Mouse (Mus musculus) kidney, embryonic 15.5 days (tissue): Measurements from ENCODE around the gene Pfn1. TPM values are rescaled to one million over a fixed set of nuclear protein-coding genes. Genes with fewer than 3 reads are reported as not detected.

Source experiments
- ATAC-seq: fragments of 200-750 bp; cut with Nextera tagmentation; replicated peaks from 2 replicates; pipeline ENCODE4 v1.8.0; 2017; ENCODE audit warnings: moderate TSS enrichment; ENCODE audit not compliant: low FRiP score
- H3K27ac ChIP-seq: fragments of 300-500 bp; sonication (generic); 2 replicates; pipeline ENCODE4 v1.5.1; 2015; ENCODE audit warnings: mild to moderate bottlenecking, inconsistent platforms
- H3K27me3 ChIP-seq: fragments of 300-500 bp; sonication (generic); 2 replicates; pipeline ENCODE4 v1.6.1; 2015; ENCODE audit warnings: inconsistent platforms
- H3K36me3 ChIP-seq: fragments of 300-500 bp; sonication (generic); 2 replicates; pipeline ENCODE4 v1.6.1; 2015; ENCODE audit warnings: inconsistent platforms
- H3K4me1 ChIP-seq: fragments of 300-500 bp; sonication (generic); 2 replicates; pipeline ENCODE4 v1.6.1; 2015; ENCODE audit warnings: inconsistent platforms
- H3K4me2 ChIP-seq: fragments of 300-500 bp; sonication (generic); 2 replicates; pipeline ENCODE4 v1.6.1; 2015; ENCODE audit warnings: moderate library complexity, mild to moderate bottlenecking, inconsistent platforms
- H3K4me3 ChIP-seq: fragments of 300-500 bp; sonication (generic); replicated peaks from 2 replicates; pipeline ENCODE4 v1.5.1; 2015; ENCODE audit warnings: mild to moderate bottlenecking, inconsistent platforms
- H3K9ac ChIP-seq: fragments of 300-500 bp; sonication (generic); 2 replicates; pipeline ENCODE4 v1.6.1; 2015; ENCODE audit warnings: mild to moderate bottlenecking, inconsistent platforms
- H3K9me3 ChIP-seq: fragments of 300-500 bp; sonication (generic); replicated peaks from 2 replicates; pipeline ENCODE4 v1.6.1; 2016; ENCODE audit warnings: inconsistent platforms
- WGBS: fragments of 180-500 bp; shearing (Covaris S2); methylation state at CpG from one replicate; pipeline ENCODE4 v1.1.7; 2015; ENCODE audit warnings: mixed read lengths; 5-methylcytosine and 5-hydroxymethylcytosine counted together
- polyA plus RNA-seq: library from polyadenylated mRNA; unstranded; fragments of >200 nt; fragmentation: Nextera tagmentation; extraction: Ambion mirVana; gene quantifications from 2 replicates; pipeline ENCODE4 v1.2.1, GENCODE M21; 2015

Pfn1 gene
- polyA plus RNA-seq, 1 experiment from 2014 or later = 2,031 TPM

GRCm38 (mm10) chr11:70671333-70672047 lies 17.0 kb upstream of the Pfn1 start:
- H3K4me1 ChIP-seq = peaks cover 35% of the 10 kb centered on the region
- 0 out of 2 replicates have a peak overlapping the region, but pooled peaks have one; percentile 14 for H3K9ac ChIP-seq
- 0 out of 2 replicates have a peak overlapping the region, but pooled peaks have one; percentile 2 for H3K4me3 ChIP-seq
- H3K9me3 ChIP-seq = no peaks in the 10 kb centered on the region
- peak overlapping the region; percentile 100; the same call in 1 of the 2 replicates for H3K27ac ChIP-seq
- ATAC-seq = no peak
- H3K36me3 ChIP-seq = peaks cover 53% of the 10 kb centered on the region
- peak overlapping the region; percentile 91 for H3K4me2 ChIP-seq
- 88% methylated on average over 16 of the region's 16 CpGs for WGBS
- no peaks in the 10 kb centered on the region for H3K27me3 ChIP-seq

- H3K4me3 ChIP-seq = peak overlapping the region; percentile 82
- H3K4me1 ChIP-seq = peaks cover 35% of the 10 kb centered on the region
- no peaks in the 10 kb centered on the region for H3K27me3 ChIP-seq
- WGBS = 45% methylated on average over 14 of the region's 14 CpGs
- H3K27ac ChIP-seq = peak overlapping the region; percentile 100
- no peak for ATAC-seq
- peaks cover 54% of the 10 kb centered on the region for H3K36me3 ChIP-seq
- peak overlapping the region; percentile 75 for H3K9ac ChIP-seq
- H3K4me2 ChIP-seq = peak overlapping the region; percentile 91
- H3K9me3 ChIP-seq = no peaks in the 10 kb centered on the region
These were observed 16.0 kb upstream of the Pfn1 start for GRCm38 (mm10) chr11:70670483-70670882.

- peak overlapping the region; percentile 82 for H3K4me3 ChIP-seq
- peaks cover 54% of the 10 kb centered on the region for H3K36me3 ChIP-seq
- H3K4me2 ChIP-seq = peak overlapping the region; percentile 91
- H3K9me3 ChIP-seq = no peaks in the 10 kb centered on the region
- peaks cover 35% of the 10 kb centered on the region for H3K4me1 ChIP-seq
- H3K9ac ChIP-seq = peak overlapping the region; percentile 75
- peak overlapping the region; percentile 100 for H3K27ac ChIP-seq
- ATAC-seq = peak; percentile 22
- under 1% methylated on average over 31 of the region's 31 CpGs for WGBS
- H3K27me3 ChIP-seq = no peaks in the 10 kb centered on the region
These were observed 15.3 kb upstream of the Pfn1 start for GRCm38 (mm10) chr11:70669582-70670345.

- Histone ChIP-seq H3K9me3 (no peaks in the 10 kb centered on the region), H3K27me3 (no peaks in the 10 kb centered on the region), H3K4me3 (peak within 1 kb of the TSS; percentile 82), H3K36me3 (peaks cover 54% of the 10 kb centered on the region), H3K27ac (peak within 1 kb of the TSS; percentile 100), H3K4me1 (peaks cover 35% of the 10 kb centered on the region), H3K4me2 (peak within 1 kb of the TSS; percentile 91), H3K9ac (peak within 1 kb of the TSS; percentile 75)
- peak; percentile 97 for ATAC-seq
- under 1% methylated on average over 44 of the region's 44 CpGs for WGBS
These were observed 14.5 kb upstream of the Pfn1 start, which contains the start of gene Spag7 for GRCm38 (mm10) chr11:70668771-70669505. Gene Spag7, minus strand, starts transcription at chr11:70669416.

- Histone ChIP-seq H3K27me3 (no peaks in the 10 kb centered on the region), H3K9ac (peak overlapping the region; percentile 60), H3K4me2 (peak overlapping the region; percentile 91), H3K36me3 (peaks cover 55% of the 10 kb centered on the region), H3K4me1 (peaks cover 35% of the 10 kb centered on the region), H3K27ac (peak overlapping the region; percentile 100), H3K9me3 (no peaks in the 10 kb centered on the region), H3K4me3 (peak overlapping the region; percentile 82)
- no peak; the same call in 1 of the 2 replicates for ATAC-seq
- WGBS = under 1% methylated on average over 15 of the region's 15 CpGs
These were observed 13.9 kb upstream of the Pfn1 start for GRCm38 (mm10) chr11:70668335-70668770.

GRCm38 (mm10) chr11:70667271-70668150 lies 13.1 kb upstream of the Pfn1 start:
- H3K9ac ChIP-seq = peak overlapping the region; percentile 60
- peak overlapping the region; percentile 82 for H3K4me3 ChIP-seq
- peaks cover 59% of the 10 kb centered on the region for H3K36me3 ChIP-seq
- H3K4me2 ChIP-seq = peak overlapping the region; percentile 91
- H3K27ac ChIP-seq = peak overlapping the region; percentile 100
- no peak for ATAC-seq
- H3K4me1 ChIP-seq = peaks cover 35% of the 10 kb centered on the region
- H3K27me3 ChIP-seq = no peaks in the 10 kb centered on the region
- H3K9me3 ChIP-seq = no peaks in the 10 kb centered on the region
- 60% methylated on average over 14 of the region's 14 CpGs for WGBS

GRCm38 (mm10) chr11:70666687-70667086 lies 12.2 kb upstream of the Pfn1 start:
- Histone ChIP-seq H3K36me3 (peaks cover 60% of the 10 kb centered on the region), H3K9ac (no peak overlapping the region), H3K27me3 (no peaks in the 10 kb centered on the region), H3K27ac (0 out of 2 replicates have a peak overlapping the region, but pooled peaks have one; percentile 3), H3K9me3 (no peaks in the 10 kb centered on the region), H3K4me1 (peaks cover 35% of the 10 kb centered on the region), H3K4me2 (no peak overlapping the region), H3K4me3 (no peak overlapping the region)
- no peak for ATAC-seq
- WGBS = 96% methylated on average over 8 of the region's 8 CpGs

- no peak for ATAC-seq
- peaks cover 21% of the 10 kb centered on the region for H3K4me1 ChIP-seq
- no peak overlapping the region for H3K4me2 ChIP-seq
- H3K9ac ChIP-seq = no peak overlapping the region
- no peaks in the 10 kb centered on the region for H3K27me3 ChIP-seq
- no peak overlapping the region for H3K4me3 ChIP-seq
- WGBS = 86% methylated on average over 9 of the region's 9 CpGs
- no peaks in the 10 kb centered on the region for H3K9me3 ChIP-seq
- no peak overlapping the region for H3K27ac ChIP-seq
- H3K36me3 ChIP-seq = peaks cover 71% of the 10 kb centered on the region
These were observed 10.3 kb upstream of the Pfn1 start for GRCm38 (mm10) chr11:70664741-70665140.

- no peaks in the 10 kb centered on the region for H3K27me3 ChIP-seq
- H3K9me3 ChIP-seq = no peaks in the 10 kb centered on the region
- 85% methylated on average over 6 of the region's 6 CpGs for WGBS
- H3K4me3 ChIP-seq = no peak overlapping the region
- H3K9ac ChIP-seq = no peak overlapping the region
- H3K27ac ChIP-seq = no peak overlapping the region
- no peak overlapping the region for H3K4me2 ChIP-seq
- peaks cover 18% of the 10 kb centered on the region for H3K4me1 ChIP-seq
- ATAC-seq = no peak
- peaks cover 75% of the 10 kb centered on the region for H3K36me3 ChIP-seq
These were observed 9.5 kb upstream of the Pfn1 start for GRCm38 (mm10) chr11:70663957-70664356.

- H3K4me2 ChIP-seq = no peak overlapping the region
- H3K9ac ChIP-seq = no peak overlapping the region
These were observed 8.7 kb upstream of the Pfn1 start for GRCm38 (mm10) chr11:70663101-70663500.

GRCm38 (mm10) chr11:70660571-70660970 lies 6.1 kb upstream of the Pfn1 start:
- no peaks in the 10 kb centered on the region for H3K9me3 ChIP-seq
- H3K4me2 ChIP-seq = no peak overlapping the region
- no peak overlapping the region for H3K4me3 ChIP-seq
- H3K27ac ChIP-seq = no peak overlapping the region
- peaks cover 34% of the 10 kb centered on the region for H3K4me1 ChIP-seq
- no peaks in the 10 kb centered on the region for H3K27me3 ChIP-seq
- no peak overlapping the region for H3K9ac ChIP-seq
- no peak for ATAC-seq
- WGBS = 85% methylated on average over 8 of the region's 8 CpGs
- peaks cover 59% of the 10 kb centered on the region for H3K36me3 ChIP-seq

More at GRCm38 (mm10) chr11:70663101-70663500, 8.7 kb upstream of the Pfn1 start:
- H3K27me3 ChIP-seq = no peaks in the 10 kb centered on the region
- no peak overlapping the region for H3K27ac ChIP-seq
- 95% methylated on average over 8 of the region's 8 CpGs for WGBS
- no peaks in the 10 kb centered on the region for H3K9me3 ChIP-seq
- peaks cover 24% of the 10 kb centered on the region for H3K4me1 ChIP-seq
- H3K36me3 ChIP-seq = peaks cover 75% of the 10 kb centered on the region
- ATAC-seq = no peak
- H3K4me3 ChIP-seq = no peak overlapping the region
